34 mouse cellular contexts compared by ENCODE assay signal in genomic region chr9:30431909-30432308, GRCm38 (mm10).
"Had no signal": no experiment of that assay in that cellular context is flagged by ENCODE, and none has a peak within 500 bp of the region (broad histone marks: within the 10 kb centered on the region; RNA-seq: fewer than 3 reads in every experiment).

No protein-coding gene starts in this region.

- H3K9me3 ChIP-seq: heart, embryonic 10.5 days; heart, embryonic 12.5 days; heart, embryonic 13.5 days; heart, embryonic 15.5 days; hindbrain, embryonic 10.5 days; hindbrain, embryonic 12.5 days; hindbrain, embryonic 13.5 days; hindbrain, embryonic 15.5 days; kidney, embryonic 15.5 days had no signal

- H3K4me3 ChIP-seq: heart, embryonic 10.5 days; heart, embryonic 12.5 days; heart, embryonic 13.5 days; heart, embryonic 15.5 days; hindbrain, embryonic 10.5 days; hindbrain, embryonic 12.5 days; hindbrain, embryonic 13.5 days; hindbrain, embryonic 15.5 days; kidney, embryonic 15.5 days; layer of hippocampus, adult 2 months; left cerebral cortex, adult 2 months had no signal

- H3K9ac ChIP-seq: heart, embryonic 12.5 days; heart, embryonic 13.5 days; heart, embryonic 15.5 days; hindbrain, embryonic 12.5 days; hindbrain, embryonic 13.5 days; hindbrain, embryonic 14.5 days; hindbrain, embryonic 15.5 days; kidney, embryonic 15.5 days had no signal

- ATAC-seq: hindbrain, embryonic 16.5 days; hindbrain, postnatal 0 days; inflammation-experienced regulatory T-cells, adult 6 months; intestine, embryonic 16.5 days had no signal

- H3K4me2 ChIP-seq: heart, embryonic 11.5 days; heart, embryonic 12.5 days; heart, embryonic 13.5 days; heart, embryonic 15.5 days; hindbrain, embryonic 12.5 days; hindbrain, embryonic 13.5 days; hindbrain, embryonic 14.5 days; hindbrain, embryonic 15.5 days; kidney, embryonic 15.5 days had no signal

- H3K27ac ChIP-seq: heart, embryonic 10.5 days; heart, embryonic 13.5 days; heart, embryonic 15.5 days; hindbrain, embryonic 10.5 days; hindbrain, embryonic 12.5 days; hindbrain, embryonic 13.5 days; hindbrain, embryonic 14.5 days; hindbrain, embryonic 15.5 days; hindbrain, postnatal 0 days; kidney, embryonic 15.5 days; kidney, postnatal 0 days; layer of hippocampus, adult 2 months; left cerebral cortex, adult 2 months had no signal

- H3K27me3 ChIP-seq: heart, embryonic 12.5 days; heart, embryonic 13.5 days; heart, embryonic 15.5 days; hindbrain, embryonic 12.5 days; hindbrain, embryonic 13.5 days; hindbrain, embryonic 15.5 days; kidney, embryonic 15.5 days had no signal

- DNase-seq: heart, postnatal 10 days; heart, postnatal 14 days; heart, postnatal 36 days; heart, postnatal 4 days; kidney, adult 11 months; kidney, adult 18-20 months; kidney, adult 2 months; kidney, adult 8-10 months; kidney, adult 9 months; kidney, postnatal 10 days; kidney, postnatal 14 days; kidney, postnatal 25 days; kidney, postnatal 36 days; kidney, postnatal 4 days; layer of hippocampus, adult 9-11 months; layer of hippocampus, postnatal 36 days had no signal
